Mouse (Mus musculus) hindbrain, embryonic 12.5 days (tissue): ENCODE results near the gene Mettl7a1. TPM values are rescaled to one million over a fixed set of nuclear protein-coding genes. Genes with fewer than 3 reads are reported as not detected.
"Not testable (repeated sequence)": the region's sequence is repeated elsewhere in the genome, so short reads cannot be mapped to it uniquely, and the experiment has no call there.

ENCODE experiments used
- ATAC-seq: fragments of 200-750 bp; cut with Nextera tagmentation; 2 replicates; pipeline ENCODE4 v1.8.0; 2017; ENCODE audit warnings: moderate TSS enrichment; ENCODE audit not compliant: low FRiP score
- H3K27ac ChIP-seq: fragments of 300-500 bp; sonication (generic); 2 replicates; pipeline ENCODE4 v1.5.1; 2016; ENCODE audit warnings: mild to moderate bottlenecking
- H3K27me3 ChIP-seq: fragments of 300-500 bp; sonication (generic); 2 replicates; pipeline ENCODE4 v1.6.1; 2016; ENCODE audit warnings: mild to moderate bottlenecking
- H3K36me3 ChIP-seq: fragments of 300-500 bp; sonication (generic); 2 replicates; pipeline ENCODE4 v1.6.1; 2016; ENCODE audit warnings: mild to moderate bottlenecking
- H3K4me1 ChIP-seq: fragments of 300-500 bp; sonication (generic); 2 replicates; pipeline ENCODE4 v1.6.1; 2016
- H3K4me2 ChIP-seq: fragments of 300-500 bp; sonication (generic); replicated peaks from 2 replicates; pipeline ENCODE4 v1.6.1; 2016; ENCODE audit warnings: mild to moderate bottlenecking
- H3K4me3 ChIP-seq: fragments of 300-500 bp; sonication (generic); 2 replicates; pipeline ENCODE4 v1.5.1; 2016; ENCODE audit warnings: mild to moderate bottlenecking
- H3K9ac ChIP-seq: fragments of 300-500 bp; sonication (generic); 2 replicates; pipeline ENCODE4 v1.6.1; 2016; ENCODE audit warnings: mild to moderate bottlenecking, moderate library complexity
- H3K9me3 ChIP-seq: fragments of 300-500 bp; sonication (generic); replicated peaks from 2 replicates; pipeline ENCODE4 v1.6.1; 2016; ENCODE audit warnings: mild to moderate bottlenecking
- WGBS: fragments of 180-500 bp; shearing (Covaris S2); methylation state at CpG from one replicate; pipeline ENCODE4 v1.1.7; 2016; 5-methylcytosine and 5-hydroxymethylcytosine counted together
- polyA plus RNA-seq: library from polyadenylated mRNA; unstranded; fragments of >200 nt; fragmentation: Nextera tagmentation; extraction: Ambion mirVana; gene quantifications from 2 replicates; pipeline ENCODE4 v1.2.1, GENCODE M21; 2016

The Mettl7a1 gene
- polyA plus RNA-seq, 1 experiment from 2014 or later: 4.8 TPM

GRCm38 (mm10) chr15:100273791-100274308 lies 30.1 kb upstream of the Mettl7a1 start:
- H3K9ac ChIP-seq, H3K4me3 ChIP-seq, H3K4me1 ChIP-seq, H3K4me2 ChIP-seq, H3K36me3 ChIP-seq, H3K27me3 ChIP-seq, ATAC-seq, H3K27ac ChIP-seq, H3K9me3 ChIP-seq: not testable (repeated sequence)
- 89% methylated on average over 4 of the region's 4 CpGs for WGBS

- H3K4me1 ChIP-seq: no peaks in the 10 kb centered on the region
- no peaks in the 10 kb centered on the region for H3K27me3 ChIP-seq
- H3K36me3 ChIP-seq: no peaks in the 10 kb centered on the region
- 92% methylated on average over 7 of the region's 7 CpGs for WGBS
- H3K4me2 ChIP-seq: no peak overlapping the region
- H3K9ac ChIP-seq: no peak overlapping the region
- no peak overlapping the region for H3K27ac ChIP-seq
- no peak for ATAC-seq
- no peak overlapping the region for H3K4me3 ChIP-seq
- no peaks in the 10 kb centered on the region for H3K9me3 ChIP-seq
Measured at GRCm38 (mm10) chr15:100274790-100275559, 29.0 kb upstream of the Mettl7a1 start.

GRCm38 (mm10) chr15:100276403-100276802 lies 27.5 kb upstream of the Mettl7a1 start:
- Histone ChIP-seq H3K27ac (no peak overlapping the region), H3K4me2 (no peak overlapping the region), H3K27me3 (no peaks in the 10 kb centered on the region), H3K9ac (no peak overlapping the region), H3K4me1 (no peaks in the 10 kb centered on the region), H3K4me3 (no peak overlapping the region), H3K9me3 (no peaks in the 10 kb centered on the region), H3K36me3 (no peaks in the 10 kb centered on the region)
- WGBS: 96% methylated on average over 4 of the region's 4 CpGs
- no peak for ATAC-seq

GRCm38 (mm10) chr15:100277586-100277985 lies 26.4 kb upstream of the Mettl7a1 start:
- no peak overlapping the region for H3K9ac ChIP-seq
- no peak overlapping the region for H3K27ac ChIP-seq

GRCm38 (mm10) chr15:100280626-100281025 lies 23.3 kb upstream of the Mettl7a1 start, which contains the start of gene Tmprss12:
TSS of gene Tmprss12 (plus strand) at chr15:100280837.
- Histone ChIP-seq H3K9me3 (no peaks in the 10 kb centered on the region), H3K4me3 (no peak within 1 kb of the TSS), H3K4me2 (no peak within 1 kb of the TSS), H3K4me1 (no peaks in the 10 kb centered on the region), H3K27me3 (no peaks in the 10 kb centered on the region), H3K27ac (no peak within 1 kb of the TSS), H3K9ac (no peak within 1 kb of the TSS), H3K36me3 (no peaks in the 10 kb centered on the region)
- 94% methylated on average over 20 of the region's 20 CpGs for WGBS
- no peak for ATAC-seq

More at GRCm38 (mm10) chr15:100277586-100277985, 26.4 kb upstream of the Mettl7a1 start:
- ATAC-seq: no peak
- H3K27me3 ChIP-seq: no peaks in the 10 kb centered on the region
- WGBS: 96% methylated on average over 3 of the region's 3 CpGs
- no peaks in the 10 kb centered on the region for H3K9me3 ChIP-seq
- no peak overlapping the region for H3K4me3 ChIP-seq
- no peaks in the 10 kb centered on the region for H3K4me1 ChIP-seq
- H3K36me3 ChIP-seq: no peaks in the 10 kb centered on the region
- H3K4me2 ChIP-seq: no peak overlapping the region

- Histone ChIP-seq H3K9me3 (no peaks in the 10 kb centered on the region), H3K4me3 (no peak overlapping the region), H3K4me2 (no peak overlapping the region), H3K9ac (no peak overlapping the region), H3K27ac (no peak overlapping the region), H3K27me3 (no peaks in the 10 kb centered on the region), H3K36me3 (no peaks in the 10 kb centered on the region), H3K4me1 (no peaks in the 10 kb centered on the region)
- no peak for ATAC-seq
- WGBS: 97% methylated on average over 6 of the region's 6 CpGs
Measured at GRCm38 (mm10) chr15:100288980-100289379, 15.0 kb upstream of the Mettl7a1 start.

GRCm38 (mm10) chr15:100290858-100291257 lies 13.1 kb upstream of the Mettl7a1 start:
- H3K27ac ChIP-seq: no peak overlapping the region
- H3K36me3 ChIP-seq: no peaks in the 10 kb centered on the region
- no peak overlapping the region for H3K9ac ChIP-seq
- no peak overlapping the region for H3K4me2 ChIP-seq
- ATAC-seq: no peak
- no peaks in the 10 kb centered on the region for H3K4me1 ChIP-seq
- WGBS: 73% methylated on average over 5 of the region's 5 CpGs
- no peak overlapping the region for H3K4me3 ChIP-seq
- H3K9me3 ChIP-seq: no peaks in the 10 kb centered on the region
- no peaks in the 10 kb centered on the region for H3K27me3 ChIP-seq

GRCm38 (mm10) chr15:100292326-100292725 lies 11.6 kb upstream of the Mettl7a1 start:
- Histone ChIP-seq H3K4me3 (no peak overlapping the region), H3K27ac (no peak overlapping the region), H3K27me3 (no peaks in the 10 kb centered on the region), H3K36me3 (no peaks in the 10 kb centered on the region), H3K9ac (no peak overlapping the region), H3K4me2 (no peak overlapping the region), H3K4me1 (no peaks in the 10 kb centered on the region), H3K9me3 (no peaks in the 10 kb centered on the region)
- 75% methylated on average over 7 of the region's 7 CpGs for WGBS
- ATAC-seq: no peak

- no peak overlapping the region for H3K9ac ChIP-seq
- H3K9me3 ChIP-seq: no peaks in the 10 kb centered on the region
- no peak overlapping the region for H3K4me2 ChIP-seq
- no peaks in the 10 kb centered on the region for H3K27me3 ChIP-seq
- H3K4me1 ChIP-seq: no peaks in the 10 kb centered on the region
- H3K4me3 ChIP-seq: no peak overlapping the region
- H3K27ac ChIP-seq: no peak overlapping the region
- ATAC-seq: no peak
- 92% methylated on average over 5 of the region's 5 CpGs for WGBS
- H3K36me3 ChIP-seq: no peaks in the 10 kb centered on the region
Measured at GRCm38 (mm10) chr15:100297856-100298255, 6.1 kb upstream of the Mettl7a1 start.

- 85% methylated on average over 6 of the region's 6 CpGs for WGBS
- no peak for ATAC-seq
- no peaks in the 10 kb centered on the region for H3K36me3 ChIP-seq
Measured at GRCm38 (mm10) chr15:100300499-100300898, 3.4 kb upstream of the Mettl7a1 start.

GRCm38 (mm10) chr15:100301556-100301955 lies 2.4 kb upstream of the Mettl7a1 start:
- H3K9ac ChIP-seq: no peak overlapping the region
- no peak overlapping the region for H3K27ac ChIP-seq
- no peaks in the 10 kb centered on the region for H3K9me3 ChIP-seq
- H3K4me2 ChIP-seq: no peak overlapping the region
- no peak for ATAC-seq
- no peaks in the 10 kb centered on the region for H3K36me3 ChIP-seq
- 63% methylated on average over 15 of the region's 15 CpGs for WGBS
- no peaks in the 10 kb centered on the region for H3K27me3 ChIP-seq
- peaks cover 4% of the 10 kb centered on the region; the same call in 1 of the 2 replicates for H3K4me1 ChIP-seq
- no peak overlapping the region for H3K4me3 ChIP-seq

More at GRCm38 (mm10) chr15:100300499-100300898, 3.4 kb upstream of the Mettl7a1 start:
- no peak overlapping the region for H3K27ac ChIP-seq
- H3K9me3 ChIP-seq: no peaks in the 10 kb centered on the region
- no peak overlapping the region for H3K4me2 ChIP-seq
- no peak overlapping the region for H3K4me3 ChIP-seq
- H3K4me1 ChIP-seq: peaks cover 4% of the 10 kb centered on the region; the same call in 1 of the 2 replicates
- H3K27me3 ChIP-seq: no peaks in the 10 kb centered on the region
- H3K9ac ChIP-seq: no peak overlapping the region

GRCm38 (mm10) chr15:100303428-100304018 lies 417 bp upstream of the Mettl7a1 start:
- Histone ChIP-seq H3K9me3 (no peaks in the 10 kb centered on the region), H3K27me3 (no peaks in the 10 kb centered on the region), H3K36me3 (no peaks in the 10 kb centered on the region), H3K27ac (no peak overlapping the region), H3K9ac (no peak overlapping the region), H3K4me3 (peak overlapping the region; percentile 47; the same call in 1 of the 2 replicates), H3K4me1 (peaks cover 4% of the 10 kb centered on the region; the same call in 1 of the 2 replicates), H3K4me2 (peak overlapping the region; percentile 76)
- no peak for ATAC-seq
- WGBS: 59% methylated on average over 8 of the region's 8 CpGs
